Mouse (Mus musculus) stomach, postnatal 0 days (tissue): ENCODE results near the gene Lpp.

Source experiments
- CTCF ChIP-seq: IDR thresholded peaks from 2 replicates; pipeline ENCODE4 v1.5.1; 2016; ENCODE audit warnings: antibody characterized with exemption, low read depth, mild to moderate bottlenecking, moderate library complexity
- EP300 ChIP-seq: optimal IDR thresholded peaks from 2 replicates; pipeline ENCODE3; 2016; ENCODE audit warnings: antibody characterized with exemption

GRCm38 (mm10) chr16:24946356-24946755 is 553.0 kb downstream of the Lpp start:
- TF ChIP-seq CTCF (no peak), EP300 (no peak)
